Mouse (Mus musculus): ENCODE measurements around the gene Rps6ka5. TPM values are rescaled to one million over a fixed set of nuclear protein-coding genes. Genes with fewer than 3 reads are reported as not detected.

The Rps6ka5 gene
- total RNA-seq (2015) (21.8 and 26.2 TPM in 2 replicates), total RNA-seq (2017) (25.4 and 29.1 TPM in 2 replicates)

DNA sequence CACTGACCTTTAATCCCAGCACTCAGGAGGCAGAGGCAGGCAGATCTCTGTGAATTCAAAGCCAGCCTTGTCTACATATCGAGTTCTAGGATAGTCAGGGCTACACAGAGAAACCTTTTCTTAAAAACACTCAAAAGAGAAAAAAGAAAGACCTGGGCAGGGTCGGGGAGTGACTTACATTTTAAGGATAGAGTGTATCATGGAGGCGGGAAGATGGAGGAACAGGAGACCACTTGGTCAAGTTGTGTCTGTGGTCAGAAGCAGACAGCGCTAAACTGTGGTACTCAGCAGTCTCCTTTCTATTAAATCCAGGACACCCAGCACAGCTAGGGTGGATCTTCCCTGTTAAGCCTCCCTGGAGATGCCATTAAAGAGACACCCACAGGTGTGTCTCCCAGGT, at the start of gene Rps6ka5:
Gene Rps6ka5, minus strand, starts transcription at position 333 of the 400 bp plus-strand sequence.
- no peak for ATAC-seq (replicated peaks; ENCODE audit: poor library complexity)

- peak; percentile 51 for ATAC-seq (replicated peaks; ENCODE audit: poor library complexity)
Measured at GRCm38 (mm10) chr12:100775911-100776581, 49.3 kb upstream of the Rps6ka5 start.

DNA sequence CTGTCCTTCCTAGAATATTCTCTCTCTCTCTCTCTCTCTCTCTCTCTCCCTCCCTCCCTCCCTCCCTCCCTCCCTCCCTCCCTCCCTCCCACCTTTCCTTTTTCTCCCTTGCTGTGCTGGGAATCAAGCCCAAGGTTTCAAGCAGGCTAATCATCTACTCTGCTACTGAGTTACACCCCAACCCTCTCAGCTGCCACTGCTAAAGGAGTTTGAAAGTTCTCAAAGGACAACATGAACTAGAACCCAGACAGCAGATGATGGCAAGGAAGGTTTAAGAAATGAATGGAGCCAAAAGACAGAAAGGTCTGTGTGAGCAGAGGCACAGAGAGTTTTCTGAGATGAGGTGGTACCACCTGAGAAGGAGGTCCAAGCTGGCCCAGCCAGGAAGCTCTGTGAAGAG, 48.5 kb upstream of the Rps6ka5 start:
- no peak for ATAC-seq (replicated peaks; ENCODE audit: poor library complexity)

- no peak for ATAC-seq (replicated peaks; ENCODE audit: poor library complexity)
Measured at GRCm38 (mm10) chr12:100774756-100775155, 48.0 kb upstream of the Rps6ka5 start.

DNA sequence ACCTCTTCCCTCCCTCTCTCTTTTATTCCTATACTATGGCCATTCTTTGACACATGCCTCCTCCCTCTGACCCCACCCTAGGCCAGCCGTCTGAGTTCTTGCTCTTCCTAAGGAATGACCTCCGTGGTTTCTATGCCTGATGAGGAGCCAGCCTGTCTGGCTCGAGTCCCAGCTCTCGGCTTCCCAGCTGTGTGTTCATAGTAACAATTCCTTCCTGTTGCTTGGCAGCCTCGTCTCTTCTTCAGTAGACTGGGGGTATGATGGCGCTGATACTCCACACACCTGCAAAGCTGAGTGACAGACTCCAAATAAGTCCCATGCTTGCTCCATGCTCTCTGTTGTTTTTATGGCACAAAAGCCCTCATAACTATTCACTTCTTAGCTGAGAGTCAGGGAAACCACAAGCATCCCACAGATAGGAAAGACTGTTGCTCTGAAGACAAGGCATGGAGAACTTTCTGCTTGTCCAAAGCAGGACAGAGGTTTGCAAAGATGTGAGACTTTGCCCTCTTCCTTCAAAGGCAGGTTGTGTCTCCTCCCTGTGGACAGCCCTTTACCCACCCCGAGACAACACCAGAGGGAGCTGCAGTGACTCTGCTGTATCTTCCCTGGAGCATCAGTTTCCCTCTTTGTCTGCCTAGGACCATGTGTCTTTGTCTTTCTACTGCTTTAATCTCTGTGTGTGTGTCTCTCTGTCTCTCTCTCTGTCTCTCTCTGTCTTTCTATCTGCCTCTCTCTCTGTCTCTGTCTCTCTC, 45.6 kb upstream of the Rps6ka5 start:
- peak; percentile 56 for ATAC-seq (replicated peaks; ENCODE audit: poor library complexity)

- no peak for ATAC-seq (replicated peaks; ENCODE audit: poor library complexity)
Measured at GRCm38 (mm10) chr12:100770765-100771164, 44.0 kb upstream of the Rps6ka5 start.

GRCm38 (mm10) chr12:100769871-100770270, 43.1 kb upstream of the Rps6ka5 start:
- ATAC-seq (replicated peaks; ENCODE audit: poor library complexity): no peak

GRCm38 (mm10) chr12:100764329-100765018, 37.7 kb upstream of the Rps6ka5 start:
- peak; percentile 82 for ATAC-seq (replicated peaks; ENCODE audit: poor library complexity)

DNA sequence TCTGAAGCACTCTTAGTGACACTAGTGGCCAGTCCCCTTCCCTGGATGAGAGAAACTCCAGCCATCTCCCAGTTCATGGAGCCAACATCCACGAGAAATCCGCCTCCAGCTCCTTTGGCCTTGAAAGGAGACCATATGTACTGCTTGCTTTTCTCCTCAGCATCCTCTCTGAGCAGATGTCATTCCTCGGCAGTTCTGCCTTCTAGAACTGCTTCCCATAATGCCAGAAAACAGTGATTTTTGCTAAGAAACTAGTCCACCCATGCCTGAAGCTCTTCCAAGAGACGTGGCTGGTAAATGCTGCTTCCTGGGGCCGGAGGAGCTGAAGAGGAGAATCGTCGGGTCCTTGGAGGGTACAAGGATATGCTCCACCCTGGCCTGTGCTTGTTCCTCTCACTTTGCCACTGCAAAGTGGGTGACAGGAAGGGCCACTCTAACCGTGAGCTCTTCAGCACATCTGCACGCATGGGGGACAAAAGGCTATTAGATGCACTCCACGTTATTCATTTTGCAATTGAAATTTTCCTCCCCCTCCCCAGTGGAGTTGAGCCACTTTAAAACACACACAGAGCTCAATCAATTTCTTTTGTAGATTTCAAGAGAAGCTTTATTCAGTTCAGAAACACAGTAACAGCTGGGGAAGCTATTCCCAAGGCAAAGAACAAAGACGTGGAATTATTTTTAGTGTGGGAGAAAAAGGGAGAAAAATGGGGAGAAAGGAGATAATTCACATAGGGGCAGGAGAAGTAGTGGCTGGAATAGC, 36.1 kb upstream of the Rps6ka5 start:
- no peak for ATAC-seq (replicated peaks; ENCODE audit: poor library complexity)

DNA sequence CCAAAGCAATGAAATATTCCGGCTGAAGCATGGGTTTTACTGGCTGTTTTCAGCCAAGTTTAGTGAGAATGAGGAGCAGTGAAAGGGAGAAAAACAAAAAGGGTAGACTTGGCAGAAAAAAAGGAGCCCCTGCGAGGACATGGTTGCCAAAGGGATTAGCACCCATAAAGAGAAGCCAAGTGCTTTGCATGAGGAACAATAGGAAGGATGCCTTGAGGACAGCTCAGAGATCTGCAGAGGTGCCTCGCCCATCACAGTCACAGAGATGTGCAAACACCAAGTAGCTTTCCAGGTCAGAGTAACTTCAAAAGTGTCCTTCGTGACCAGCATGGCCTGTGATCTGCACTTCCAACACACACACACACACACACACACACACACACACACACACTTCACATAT, 30.6 kb upstream of the Rps6ka5 start:
- no peak for ATAC-seq (replicated peaks; ENCODE audit: poor library complexity)

- ATAC-seq (replicated peaks; ENCODE audit: poor library complexity): peak; percentile 59
Measured at GRCm38 (mm10) chr12:100753716-100754115, 26.9 kb upstream of the Rps6ka5 start.

GRCm38 (mm10) chr12:100752977-100753376, 26.2 kb upstream of the Rps6ka5 start:
- ATAC-seq (replicated peaks; ENCODE audit: poor library complexity): peak; percentile 79

- ATAC-seq (replicated peaks; ENCODE audit: poor library complexity): no peak
Measured at GRCm38 (mm10) chr12:100742468-100742867, 15.7 kb upstream of the Rps6ka5 start.

GRCm38 (mm10) chr12:100740313-100740712, 13.5 kb upstream of the Rps6ka5 start:
- peak; percentile 44 for ATAC-seq (replicated peaks; ENCODE audit: poor library complexity)

DNA sequence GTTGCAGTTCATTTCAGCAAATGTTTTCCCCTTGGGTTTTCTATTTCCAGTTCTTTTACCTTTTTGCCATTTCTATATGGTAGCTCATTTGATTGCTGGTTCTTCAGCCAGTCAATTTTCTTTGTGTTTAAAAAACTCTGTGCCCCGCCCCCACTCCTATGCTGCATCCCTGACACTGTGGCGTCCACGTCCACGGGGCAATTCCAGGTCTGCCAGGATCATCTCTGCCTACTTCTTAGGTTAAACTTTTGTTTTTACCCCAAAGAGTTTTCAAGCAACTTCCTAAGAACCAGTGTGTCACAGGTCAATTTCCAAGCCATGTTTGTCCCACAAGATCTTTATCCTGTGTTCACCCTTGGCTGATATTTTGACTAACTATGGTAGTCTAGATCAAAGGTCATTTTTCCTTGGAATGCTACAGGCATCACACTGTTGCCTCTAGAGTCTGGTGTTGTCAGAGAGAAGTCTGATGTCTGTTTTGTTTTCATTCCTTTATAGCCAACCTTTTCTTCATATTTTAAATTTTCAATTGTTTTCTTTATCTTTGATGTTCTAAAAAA, 12.3 kb upstream of the Rps6ka5 start:
- ATAC-seq (replicated peaks; ENCODE audit: poor library complexity): no peak

GRCm38 (mm10) chr12:100738498-100738897, 11.7 kb upstream of the Rps6ka5 start:
- no peak for ATAC-seq (replicated peaks; ENCODE audit: poor library complexity)

DNA sequence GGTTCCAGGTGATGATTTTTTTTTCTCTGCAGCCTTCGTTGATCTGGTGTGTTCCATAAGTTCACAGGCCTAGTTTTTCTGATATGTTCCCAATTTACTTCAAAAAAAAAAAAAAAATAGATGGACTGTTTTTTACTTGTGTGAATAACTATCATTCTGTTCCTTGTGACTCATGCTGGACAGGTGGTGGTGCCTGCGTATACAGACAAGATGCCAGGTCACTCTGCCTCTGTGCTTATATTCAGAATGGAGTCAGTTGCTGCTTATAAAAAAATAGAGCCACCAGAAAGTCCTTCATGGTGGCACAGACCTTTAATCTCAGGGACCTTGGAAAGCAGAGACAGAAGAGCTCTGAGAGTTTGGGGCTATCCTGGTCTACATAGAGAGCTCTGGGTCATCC, 8.8 kb upstream of the Rps6ka5 start:
- no peak for ATAC-seq (replicated peaks; ENCODE audit: poor library complexity)

GRCm38 (mm10) chr12:100735156-100735555, 8.4 kb upstream of the Rps6ka5 start:
- no peak for ATAC-seq (replicated peaks; ENCODE audit: poor library complexity)

GRCm38 (mm10) chr12:100728646-100729485, 2.1 kb upstream of the Rps6ka5 start:
- peak; percentile 38 for ATAC-seq (replicated peaks; ENCODE audit: poor library complexity)

- ATAC-seq (replicated peaks; ENCODE audit: poor library complexity): no peak
Measured at GRCm38 (mm10) chr12:100727891-100728290, 1.1 kb upstream of the Rps6ka5 start.
